Mouse (Mus musculus) embryonic facial prominence, embryonic 14.5 days (tissue): ENCODE measurements around the gene Npas4. TPM values are rescaled to one million over a fixed set of nuclear protein-coding genes. Genes with fewer than 3 reads are reported as not detected.
"Not testable (repeated sequence)": the region's sequence is repeated elsewhere in the genome, so short reads cannot be mapped to it uniquely, and the experiment has no call there.

Experiments used
- ATAC-seq: fragments of 200-750 bp; cut with Nextera tagmentation; 2 replicates; pipeline ENCODE4 v1.8.0; 2017; ENCODE audit warnings: low read depth, moderate number of reproducible peaks, moderate TSS enrichment
- DNase-seq: peaks from one replicate; pipeline ENCODE4 v3.0.0-alpha.2; 2015; ENCODE audit warnings: low spot score
- H3K27ac ChIP-seq: fragments of 300-500 bp; sonication (generic); replicated peaks from 2 replicates; pipeline ENCODE4 v1.5.1; 2014; ENCODE audit warnings: low read depth, mild to moderate bottlenecking, low read length, moderate library complexity
- H3K27me3 ChIP-seq: fragments of 300-500 bp; sonication (generic); replicated peaks from 2 replicates; pipeline ENCODE4 v1.6.1; 2014; ENCODE audit warnings: low read length; ENCODE audit not compliant: control insufficient read depth, insufficient read depth
- H3K36me3 ChIP-seq: fragments of 300-500 bp; sonication (generic); 2 replicates; pipeline ENCODE4 v1.6.1; 2014; ENCODE audit warnings: low read length, mixed read lengths; ENCODE audit not compliant: control insufficient read depth, insufficient read depth
- H3K4me1 ChIP-seq: fragments of 300-500 bp; sonication (generic); 2 replicates; pipeline ENCODE4 v1.6.1; 2014; ENCODE audit warnings: antibody characterized with exemption, low read length; ENCODE audit not compliant: control insufficient read depth, insufficient read depth
- H3K4me2 ChIP-seq: fragments of 300-500 bp; sonication (generic); 2 replicates; pipeline ENCODE4 v1.6.1; 2014; ENCODE audit warnings: low read depth, mild to moderate bottlenecking, low read length, moderate library complexity, mixed read lengths
- H3K4me3 ChIP-seq: fragments of 300-500 bp; sonication (generic); 2 replicates; pipeline ENCODE4 v1.5.1; 2014; ENCODE audit warnings: low read depth, mild to moderate bottlenecking, low read length
- H3K9ac ChIP-seq: fragments of 300-500 bp; sonication (generic); 2 replicates; pipeline ENCODE4 v1.6.1; 2014; ENCODE audit warnings: low read depth, mild to moderate bottlenecking, low read length, moderate library complexity, mixed read lengths
- H3K9me3 ChIP-seq: fragments of 300-500 bp; sonication (generic); 2 replicates; pipeline ENCODE4 v1.6.1; 2016; ENCODE audit warnings: low read length; ENCODE audit not compliant: control insufficient read depth
- WGBS: fragments of 180-500 bp; shearing (Covaris S2); extraction: QIAGEN DNeasy Blood & Tissue Kit; methylation state at CpG from one replicate; pipeline ENCODE4 v1.1.7; 2014; 5-methylcytosine and 5-hydroxymethylcytosine counted together
- polyA plus RNA-seq: library from polyadenylated mRNA; unstranded; fragments of >200 nt; fragmentation: Nextera tagmentation; extraction: Ambion mirVana; gene quantifications from 2 replicates; pipeline ENCODE4 v1.2.1, GENCODE M21; 2014

The Npas4 gene
- polyA plus RNA-seq, 1 experiment from 2014 or later = 0.07 TPM

DNA sequence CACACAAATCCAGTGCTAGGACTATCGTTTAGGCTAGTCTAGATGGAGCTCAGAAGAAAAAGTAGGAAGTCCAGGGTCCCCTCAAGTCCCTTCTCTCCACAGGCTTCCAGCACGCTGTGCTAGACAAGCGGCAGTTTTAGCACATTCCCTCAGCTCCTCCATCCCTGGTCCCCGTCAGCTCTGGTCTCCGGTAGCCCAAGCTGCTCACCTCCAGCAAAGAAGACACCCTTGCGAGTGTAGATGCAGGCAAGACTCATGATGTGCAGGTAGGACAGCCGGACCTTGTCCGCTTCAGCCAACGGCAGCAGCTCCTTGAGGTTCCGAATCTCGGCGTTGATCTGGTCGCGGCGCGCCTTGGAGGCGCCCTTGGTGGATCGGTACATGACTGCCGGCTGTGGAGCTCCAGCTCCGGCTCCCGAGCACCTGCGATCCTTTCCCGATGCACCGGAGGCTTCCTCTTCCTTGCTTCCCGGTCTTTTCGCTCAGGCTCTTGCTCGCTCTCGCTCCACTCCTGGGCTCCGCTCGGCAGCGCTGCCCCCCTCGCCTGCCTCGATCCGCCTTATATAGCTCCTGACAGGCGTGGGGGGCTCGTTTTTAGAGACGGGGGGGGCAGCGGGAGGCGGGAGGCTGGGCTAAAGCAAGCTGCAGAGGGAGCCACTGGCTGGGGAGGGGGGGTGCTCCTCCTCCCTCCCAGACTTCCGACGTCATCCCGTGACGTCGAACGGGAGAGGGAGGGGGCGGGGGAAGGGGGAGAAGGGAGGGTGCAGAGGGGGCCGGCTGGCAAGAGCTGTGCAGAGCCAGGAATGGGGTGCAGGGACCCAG lies 471 bp downstream of the Npas4 start:
- DNase-seq (no peak), ATAC-seq (no peak)
- H3K4me1 ChIP-seq = 0 out of 2 replicates have a peak, but pooled peaks cover 3% of the 10 kb centered on the region
- no peak overlapping the region for H3K4me3 ChIP-seq
- H3K9ac ChIP-seq = no peak overlapping the region
- no peaks in the 10 kb centered on the region for H3K9me3 ChIP-seq
- H3K27me3 ChIP-seq = peaks cover 50% of the 10 kb centered on the region
- no peaks in the 10 kb centered on the region for H3K36me3 ChIP-seq
- H3K27ac ChIP-seq = no peak overlapping the region
- WGBS = 24% methylated on average over 39 of the region's 47 CpGs
- H3K4me2 ChIP-seq = 0 out of 2 replicates have a peak overlapping the region, but pooled peaks have one; percentile 2

DNA sequence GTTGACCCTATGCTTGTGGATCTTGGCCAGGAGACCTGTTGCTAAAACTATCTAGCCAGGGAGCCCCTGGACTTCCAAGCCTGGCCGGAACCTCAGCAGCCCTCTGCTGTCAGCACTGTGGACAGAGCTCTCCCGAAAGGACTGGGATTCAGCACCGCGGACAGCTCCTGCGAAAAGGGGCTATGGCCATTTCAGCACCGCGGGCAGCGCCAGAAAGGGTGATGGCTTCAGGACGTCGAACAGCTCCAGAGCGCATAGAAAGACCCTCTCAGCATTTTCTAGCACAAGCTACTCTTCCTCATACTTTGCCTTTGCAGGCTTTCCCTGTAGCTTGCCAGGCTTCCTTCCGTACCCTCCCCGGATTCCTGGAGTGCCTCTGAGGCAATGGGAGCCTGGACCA lies 1.1 kb downstream of the Npas4 start:
- peak; percentile 92 for DNase-seq
- Histone ChIP-seq H3K27me3 (peaks cover 56% of the 10 kb centered on the region), H3K9me3 (no peaks in the 10 kb centered on the region), H3K4me2 (no peak overlapping the region), H3K36me3 (no peaks in the 10 kb centered on the region), H3K4me3 (no peak overlapping the region), H3K9ac (no peak overlapping the region), H3K27ac (no peak overlapping the region), H3K4me1 (0 out of 2 replicates have a peak, but pooled peaks cover 3% of the 10 kb centered on the region)
- peak; percentile 41; the same call in 1 of the 2 replicates for ATAC-seq
- 4% methylated on average over 13 of the region's 13 CpGs for WGBS

DNA sequence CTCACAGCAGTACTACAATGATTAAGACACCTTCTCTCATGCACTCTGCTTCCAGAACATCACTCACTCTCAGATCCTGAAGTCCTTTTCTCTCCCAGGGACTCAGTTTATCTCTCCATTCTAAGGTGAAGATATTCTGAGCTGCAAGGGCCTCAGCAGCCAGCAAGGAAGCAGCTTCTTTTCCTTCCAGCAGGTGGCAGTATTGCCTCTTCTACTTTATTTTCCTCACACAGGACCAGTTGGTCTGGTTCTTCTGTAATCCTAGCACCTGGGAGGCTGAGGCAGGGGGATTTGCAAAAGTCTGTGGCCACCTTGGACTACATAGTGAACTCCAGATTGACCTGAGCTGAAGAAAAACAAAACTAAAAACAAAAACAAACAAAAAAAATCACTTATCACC lies 8.3 kb downstream of the Npas4 start:
- Histone ChIP-seq H3K4me2 (no peak overlapping the region), H3K27ac (no peak overlapping the region), H3K9me3 (no peaks in the 10 kb centered on the region), H3K4me3 (no peak overlapping the region), H3K36me3 (no peaks in the 10 kb centered on the region), H3K27me3 (peaks cover 21% of the 10 kb centered on the region), H3K9ac (no peak overlapping the region), H3K4me1 (no peaks in the 10 kb centered on the region)
- DNase-seq (peak; percentile 59), ATAC-seq (no peak)

DNA sequence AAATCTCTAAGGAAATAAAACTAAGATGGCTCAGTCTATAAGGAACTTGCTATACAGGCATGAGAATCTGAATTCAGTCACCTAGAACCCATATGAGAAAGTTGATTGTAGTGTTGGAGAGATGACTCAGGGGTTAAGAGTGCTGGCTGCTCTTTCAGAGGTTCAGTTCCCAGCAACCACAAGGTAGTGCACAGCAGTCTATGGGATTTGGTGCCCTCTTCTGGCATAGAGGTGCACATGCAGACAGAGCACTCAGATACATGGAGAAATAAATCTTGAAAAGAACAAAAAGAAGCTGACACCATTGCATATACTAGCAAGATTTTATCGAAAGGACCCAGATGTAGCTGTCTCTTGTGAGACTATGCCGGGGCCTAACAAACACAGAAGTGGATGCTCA lies 21.9 kb downstream of the Npas4 start:
- H3K9ac ChIP-seq = no peak overlapping the region
- no peak for ATAC-seq
- WGBS = 94% methylated on average over 2 of the region's 2 CpGs

DNA sequence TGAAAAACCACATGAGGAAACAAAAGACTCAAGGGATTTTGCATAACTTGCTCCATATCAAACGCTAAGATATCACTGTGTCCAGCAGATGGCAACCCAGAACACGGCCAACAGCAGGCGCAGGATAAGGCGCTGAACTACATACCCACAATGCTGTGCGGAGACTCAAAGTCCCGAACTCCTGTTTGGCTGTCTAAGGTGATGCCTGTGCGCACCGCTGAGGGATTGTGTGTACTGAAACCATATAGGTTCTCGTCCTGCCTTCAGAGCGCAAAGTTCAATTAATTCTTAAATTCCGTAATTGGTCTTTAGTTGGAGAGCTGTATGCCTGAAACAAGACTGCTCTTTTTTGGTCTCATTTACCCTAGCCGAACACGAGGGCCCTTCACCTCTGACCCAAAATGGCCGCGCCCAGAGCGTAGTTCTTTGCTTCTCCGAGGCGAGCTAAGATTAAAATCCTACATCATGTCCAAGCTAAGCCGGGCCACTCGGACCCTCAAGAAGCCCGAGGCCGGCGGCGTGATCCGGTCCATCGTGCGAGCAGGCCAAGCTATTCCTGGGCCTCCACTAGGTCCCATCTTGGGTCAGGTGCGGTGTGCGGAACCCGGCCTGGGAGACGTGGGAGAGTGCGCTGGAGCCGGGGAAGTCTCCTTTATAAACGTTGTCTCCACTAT lies 28.1 kb downstream of the Npas4 start, which contains the start of gene Mrpl11:
Gene Mrpl11, plus strand, starts transcription at position 220 of the 674 bp plus-strand sequence.
- Histone ChIP-seq H3K27ac (peak within 1 kb of the TSS; percentile 72), H3K9me3 (no peaks in the 10 kb centered on the region), H3K4me1 (peaks cover 5% of the 10 kb centered on the region; the same call in 1 of the 2 replicates), H3K4me2 (peak within 1 kb of the TSS; percentile 64), H3K4me3 (peak within 1 kb of the TSS; percentile 77), H3K9ac (peak within 1 kb of the TSS; percentile 85), H3K27me3 (no peaks in the 10 kb centered on the region), H3K36me3 (peaks cover 28% of the 10 kb centered on the region)
- peak; percentile 99 for ATAC-seq
- peak; percentile 98 for DNase-seq
- WGBS = under 1% methylated on average over 34 of the region's 34 CpGs

More for the DNA sequence above, 21.9 kb downstream of the Npas4 start:
- DNase-seq = no peak
- Histone ChIP-seq H3K36me3 (peaks cover 28% of the 10 kb centered on the region), H3K27ac (no peak overlapping the region), H3K4me1 (no peaks in the 10 kb centered on the region), H3K4me3 (no peak overlapping the region), H3K27me3 (no peaks in the 10 kb centered on the region), H3K4me2 (no peak overlapping the region), H3K9me3 (no peaks in the 10 kb centered on the region)

DNA sequence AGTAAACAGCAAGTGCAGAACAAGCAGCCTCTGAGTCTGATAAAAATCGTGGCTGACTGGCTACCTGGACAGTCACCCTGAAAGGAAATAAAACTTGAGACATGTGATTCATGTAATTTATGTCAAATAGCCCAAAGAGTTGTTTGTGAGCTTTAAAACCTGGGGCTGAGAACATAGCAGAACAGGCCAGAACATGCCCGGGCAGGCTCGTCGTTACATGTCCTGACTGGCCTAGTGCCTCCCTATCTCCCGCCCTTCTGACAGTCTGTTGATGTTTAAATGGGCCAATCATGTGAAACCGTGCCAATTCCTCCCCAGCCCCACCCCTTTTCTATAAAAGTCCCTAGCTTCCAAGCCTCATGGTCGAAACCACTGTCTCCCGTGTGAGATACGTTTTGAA lies 41.5 kb downstream of the Npas4 start:
- not testable (repeated sequence) for H3K4me1 ChIP-seq, ATAC-seq, H3K4me3 ChIP-seq, H3K9ac ChIP-seq, DNase-seq, H3K27me3 ChIP-seq, H3K4me2 ChIP-seq, H3K27ac ChIP-seq, H3K9me3 ChIP-seq, H3K36me3 ChIP-seq
- 83% methylated on average over 9 of the region's 9 CpGs for WGBS

DNA sequence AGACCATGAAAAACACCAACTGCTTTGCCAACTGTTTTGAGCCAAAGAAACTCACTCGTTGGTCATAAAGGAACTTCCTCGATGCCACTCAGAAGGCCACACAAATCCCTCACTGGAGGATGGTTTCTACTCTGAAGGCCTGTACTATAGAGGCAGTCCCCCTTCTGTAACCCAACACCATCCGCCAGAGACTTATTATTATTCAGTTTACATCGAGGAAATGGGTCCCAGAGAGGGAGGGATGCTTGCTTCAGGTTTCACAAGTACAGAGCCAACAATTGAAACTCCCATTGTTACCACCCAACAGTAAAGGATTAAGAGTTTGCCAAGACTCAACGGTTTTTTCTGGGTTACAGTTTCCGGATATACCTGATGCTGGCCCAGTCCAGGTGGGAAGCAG lies 44.6 kb downstream of the Npas4 start:
- ATAC-seq = peak; percentile 64; the same call in 1 of the 2 replicates
- no peaks in the 10 kb centered on the region for H3K9me3 ChIP-seq
- H3K27me3 ChIP-seq = no peaks in the 10 kb centered on the region
- H3K4me3 ChIP-seq = no peak overlapping the region
- no peaks in the 10 kb centered on the region for H3K36me3 ChIP-seq
- WGBS = 37% methylated on average over 6 of the region's 6 CpGs
- DNase-seq = peak; percentile 67
- H3K9ac ChIP-seq = no peak overlapping the region
- H3K4me2 ChIP-seq = no peak overlapping the region
- no peak overlapping the region for H3K27ac ChIP-seq
- peaks cover 5% of the 10 kb centered on the region; the same call in 1 of the 2 replicates for H3K4me1 ChIP-seq

DNA sequence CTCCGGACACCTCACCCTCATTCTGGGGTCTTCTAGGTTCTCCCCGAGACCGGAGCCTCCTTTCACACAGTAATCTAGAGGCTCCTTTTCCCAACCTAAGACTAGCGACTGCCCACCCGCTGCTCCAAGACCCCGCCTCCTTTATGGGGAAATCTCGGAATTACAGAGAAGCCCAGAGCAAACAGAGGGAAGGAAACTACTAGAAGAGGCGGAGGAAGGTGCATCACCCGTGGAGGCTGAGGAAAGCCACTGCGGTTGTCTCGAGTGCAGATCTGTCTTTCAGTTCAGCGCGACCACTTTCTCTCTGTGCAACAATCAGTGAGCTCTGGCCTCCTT lies 46.9 kb downstream of the Npas4 start:
- Histone ChIP-seq H3K4me2 (peak overlapping the region; percentile 76), H3K27ac (no peak overlapping the region), H3K4me3 (peak overlapping the region; percentile 67), H3K9me3 (no peaks in the 10 kb centered on the region), H3K4me1 (peaks cover 5% of the 10 kb centered on the region; the same call in 1 of the 2 replicates), H3K9ac (peak overlapping the region; percentile 69; the same call in 1 of the 2 replicates), H3K36me3 (no peaks in the 10 kb centered on the region), H3K27me3 (no peaks in the 10 kb centered on the region)
- WGBS = 5% methylated on average over 13 of the region's 13 CpGs
- ATAC-seq = peak; percentile 53
- DNase-seq = no peak
